ENCODE assay signal across 14 mouse cellular contexts in genomic region chr5:99388131-99388530, GRCm38 (mm10).
DNase-seq lines count a peak whose midpoint lies in the region; ATAC-seq and TF ChIP-seq lines count a peak whose summit lies in the region.
"Had no signal": no experiment of that assay in that cellular context is flagged by ENCODE, and none has a peak within 500 bp of the region (broad histone marks: within the 10 kb centered on the region; RNA-seq: fewer than 3 reads in every experiment).

No protein-coding gene starts in this region.

- no peaks in the 10 kb centered on the region for H3K27me3 ChIP-seq in heart, embryonic 11.5 days (ENCODE audit: control insufficient read depth, insufficient read depth, low read length)
- peaks cover 96% of the 10 kb centered on the region for H3K27me3 ChIP-seq in forebrain, embryonic 10.5 days (ENCODE audit: poor library complexity, severe bottlenecking)
- H3K27me3 ChIP-seq: forebrain, embryonic 15.5 days; intestine, embryonic 15.5 days had no signal

- H3K9me3 ChIP-seq in heart, embryonic 11.5 days (replicated peaks; ENCODE audit: control insufficient read depth, low read length) = no peaks in the 10 kb centered on the region
- no peaks in the 10 kb centered on the region for H3K9me3 ChIP-seq in forebrain, embryonic 10.5 days
- H3K9me3 ChIP-seq: forebrain, embryonic 15.5 days; hindbrain, embryonic 12.5 days; intestine, embryonic 15.5 days had no signal

- no peak overlapping the region for H3K9ac ChIP-seq in heart, embryonic 11.5 days (ENCODE audit: low read depth, low read length)
- H3K9ac ChIP-seq: forebrain, embryonic 15.5 days; hindbrain, embryonic 12.5 days; intestine, embryonic 15.5 days had no signal

- H3K27ac ChIP-seq in heart, embryonic 11.5 days (ENCODE audit: low read depth, low read length) = no peak overlapping the region
- 0 out of 2 replicates have a peak overlapping the region, but pooled peaks have one; percentile 43 for H3K27ac ChIP-seq in layer of hippocampus, adult 2 months
- no peak overlapping the region for H3K27ac ChIP-seq in forebrain, embryonic 10.5 days
- H3K27ac ChIP-seq: forebrain, embryonic 15.5 days; hindbrain, embryonic 12.5 days; intestine, embryonic 15.5 days had no signal

- no peak for ATAC-seq in heart, embryonic 11.5 days (replicated peaks; ENCODE audit: insufficient number of reproducible peaks, low FRiP score, low TSS enrichment)
- ATAC-seq: activated CD4-positive, CD25-positive, alpha-beta regulatory T cell, adult 4 months; forebrain, embryonic 15.5 days had no signal

- no peak overlapping the region for H3K4me3 ChIP-seq in heart, embryonic 11.5 days (ENCODE audit: low read depth, low read length)
- no peak overlapping the region for H3K4me3 ChIP-seq in layer of hippocampus, adult 2 months
- H3K4me3 ChIP-seq in forebrain, embryonic 10.5 days = no peak overlapping the region
- H3K4me3 ChIP-seq: forebrain, embryonic 15.5 days; hindbrain, embryonic 12.5 days; intestine, embryonic 15.5 days had no signal

- intact Hi-C loops in heart, postnatal 10 days (cut with DNase I) = no loop called here

- 0 out of 2 replicates have a peak, but pooled peaks cover 3% of the 10 kb centered on the region for H3K4me1 ChIP-seq in heart, embryonic 11.5 days (ENCODE audit: control insufficient read depth, insufficient read depth, low read length)
- H3K4me1 ChIP-seq in forebrain, embryonic 10.5 days = peaks cover 80% of the 10 kb centered on the region

- WGBS in heart, embryonic 11.5 days (ENCODE audit: insufficient replicate concordance) = 82% methylated on average over 5 of the region's 5 CpGs
- WGBS in forebrain, embryonic 10.5 days = 74% methylated on average over 5 of the region's 5 CpGs

- peak; percentile 94 for DNase-seq in heart, adult 11 months
- DNase-seq in layer of hippocampus, adult 2 months (ENCODE audit: low spot score in 2 of 2) = no peak
- DNase-seq in layer of hippocampus, adult 9-10 months (ENCODE audit: low spot score) = no peak
- peak; percentile 91 for DNase-seq in Muller cell, postnatal 12 days (ENCODE audit: inconsistent ontology term)
- peak; percentile 38 to 47 for DNase-seq in heart, postnatal 10 days
- no peak for DNase-seq in forebrain, embryonic 10.5 days (ENCODE audit: extremely low spot score, low spot score)
- DNase-seq in left cerebral cortex, adult 11 months (ENCODE audit: low spot score) = no peak
- DNase-seq: cerebellum, adult 18-20 months; lung, adult 2 months had no signal

- no peaks in the 10 kb centered on the region for H3K36me3 ChIP-seq in heart, embryonic 11.5 days (ENCODE audit: control insufficient read depth, insufficient read depth, low read length)
- no peaks in the 10 kb centered on the region for H3K36me3 ChIP-seq in forebrain, embryonic 10.5 days (replicated peaks)
- H3K36me3 ChIP-seq: forebrain, embryonic 15.5 days; hindbrain, embryonic 12.5 days; intestine, embryonic 15.5 days had no signal

- H3K4me2 ChIP-seq in heart, embryonic 11.5 days = no peak overlapping the region
- H3K4me2 ChIP-seq: forebrain, embryonic 15.5 days; hindbrain, embryonic 12.5 days had no signal

- no peak for TF ChIP-seq CTCF in layer of hippocampus, adult 2 months (conservative IDR thresholded peaks at IDR 0.05)

Comparison
In these comparisons a context has a peak if more than half of its experiments do, and no peak if none do; other contexts are left out.
1. DNase-seq: peak in heart, adult 11 months (single experiment), Muller cell, postnatal 12 days (single experiment) and heart, postnatal 10 days (2 of 2); none in layer of hippocampus, adult 2 months (0 of 2), layer of hippocampus, adult 9-10 months (single experiment), forebrain, embryonic 10.5 days (single experiment) and left cerebral cortex, adult 11 months (single experiment).